Mouse (Mus musculus): Measurements from ENCODE around the gene Plch2.

Plch2 gene

GRCm38 (mm10) chr4:154986096-154986495 lies 70.5 kb downstream of the Plch2 start:
- peak; percentile 61 for DNase-seq (ENCODE audit: low spot score)

- DNase-seq (ENCODE audit: low spot score), result no peak
These were observed 71.3 kb downstream of the Plch2 start for GRCm38 (mm10) chr4:154985151-154985777.

GRCm38 (mm10) chr4:154983767-154984166 lies 72.8 kb downstream of the Plch2 start:
- DNase-seq (ENCODE audit: low spot score), result no peak

DNA sequence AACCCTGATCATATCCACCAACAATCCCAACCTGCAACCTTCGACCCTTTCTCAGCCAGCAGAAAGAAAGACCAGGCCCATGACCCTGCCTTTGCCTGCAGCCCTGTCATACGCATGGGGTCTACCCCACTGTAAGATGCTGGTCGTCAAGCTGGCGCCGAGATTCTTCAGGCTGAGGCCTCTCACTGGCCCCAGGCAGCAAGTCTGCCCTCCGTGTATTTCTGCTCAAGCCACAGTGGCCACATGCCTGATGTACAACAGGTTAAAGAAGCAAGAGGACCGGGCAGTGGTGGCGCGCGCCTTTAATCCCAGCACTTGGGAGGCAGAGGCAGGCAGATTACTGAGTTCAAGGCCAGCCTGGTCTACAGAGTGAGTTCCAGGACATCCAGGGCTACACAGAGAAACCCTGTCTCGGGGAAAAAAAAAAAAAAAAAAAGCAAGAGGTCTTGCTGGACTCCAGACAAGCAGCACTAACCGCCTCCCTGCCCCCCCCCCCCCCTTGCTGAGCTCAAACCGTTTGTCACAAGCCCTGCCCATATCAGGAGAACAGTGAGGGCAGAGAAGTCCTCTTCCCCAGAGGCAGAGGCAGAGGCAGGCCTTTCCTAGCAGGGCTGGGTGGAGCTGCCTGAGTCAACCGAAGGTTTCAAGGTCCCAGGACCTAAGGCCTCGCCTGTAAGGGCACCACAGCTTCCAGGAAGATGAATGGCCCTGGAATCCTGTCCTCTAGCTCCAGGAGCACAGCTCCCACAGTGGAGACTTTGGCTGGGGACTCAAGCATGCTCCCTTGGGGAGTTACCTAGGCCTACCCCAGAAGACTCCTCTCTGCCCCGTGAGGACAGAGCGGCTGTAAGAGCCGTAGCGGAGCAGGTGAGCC lies 74.1 kb downstream of the Plch2 start:
- DNase-seq (ENCODE audit: low spot score), result peak; percentile 54

DNA sequence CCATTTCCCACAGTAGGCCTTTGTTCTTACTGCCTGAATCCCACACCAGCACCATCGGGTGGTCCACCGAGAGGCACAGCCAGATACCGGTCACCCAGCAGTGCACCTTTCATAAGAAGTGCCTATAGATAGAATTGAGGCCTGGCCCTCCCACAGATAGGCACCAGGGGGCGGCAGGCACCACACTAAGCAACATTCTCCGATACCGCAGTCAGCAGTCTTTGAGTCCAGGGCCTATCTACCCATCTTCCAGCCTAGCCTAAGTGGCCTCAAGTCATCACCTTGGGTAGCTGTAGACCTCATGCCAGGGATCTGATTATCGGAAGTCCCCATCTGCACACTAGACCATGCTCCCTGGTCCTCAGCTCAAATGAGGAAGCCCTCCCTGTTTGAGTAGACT lies 75.1 kb downstream of the Plch2 start:
- DNase-seq (ENCODE audit: low spot score), result no peak

- DNase-seq (ENCODE audit: low spot score), result no peak
These were observed 75.5 kb downstream of the Plch2 start for GRCm38 (mm10) chr4:154981076-154981475.

DNA sequence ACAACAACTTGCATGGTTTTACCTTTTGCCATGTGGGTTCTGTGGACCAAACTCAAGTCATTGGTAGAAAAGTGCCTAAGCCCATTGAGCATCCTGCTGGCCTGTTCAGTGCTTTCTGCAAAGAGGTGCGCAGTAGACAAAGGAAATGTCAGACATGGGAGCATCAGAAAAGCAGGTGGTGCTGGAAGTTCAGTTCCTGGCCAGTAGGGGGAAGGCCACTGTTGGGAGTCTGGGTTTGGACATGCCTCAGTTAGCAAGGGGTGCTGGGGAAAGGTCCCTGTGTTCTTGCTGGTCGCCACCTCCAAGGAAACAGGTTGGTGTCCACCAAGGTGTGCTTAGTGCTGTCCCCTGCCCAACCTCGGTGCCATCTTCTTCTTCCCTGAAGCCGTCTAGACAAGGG lies 76.5 kb downstream of the Plch2 start:
- no peak for DNase-seq (ENCODE audit: low spot score)

DNA sequence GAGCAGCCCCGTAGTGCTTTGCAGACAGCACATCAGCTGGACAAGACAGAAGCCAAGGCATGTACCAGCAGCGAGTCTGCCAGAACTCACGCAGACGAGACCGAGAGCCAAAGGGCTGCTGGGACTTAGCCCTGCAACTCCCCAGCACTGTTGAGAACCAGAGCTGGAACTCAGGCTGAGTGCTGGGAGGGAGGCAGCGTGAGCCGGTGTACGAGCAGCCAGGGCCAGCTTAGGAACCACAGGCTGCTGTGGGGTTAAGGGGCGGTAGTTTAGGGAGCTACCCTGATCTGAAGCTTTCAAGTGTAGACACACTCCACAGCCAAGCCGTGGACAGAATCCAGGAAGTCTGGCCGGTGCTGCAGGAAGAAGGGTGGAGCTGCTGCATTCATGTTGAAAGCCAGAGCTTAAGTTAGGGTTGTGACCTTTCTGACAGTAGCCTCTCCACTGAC lies 82.4 kb downstream of the Plch2 start:
- no peak for DNase-seq (ENCODE audit: low spot score)

GRCm38 (mm10) chr4:154972546-154972945 lies 84.0 kb downstream of the Plch2 start:
- no peak for DNase-seq (ENCODE audit: low spot score)

- no peak for DNase-seq (ENCODE audit: low spot score)
These were observed 89.4 kb downstream of the Plch2 start for GRCm38 (mm10) chr4:154967173-154967572.

GRCm38 (mm10) chr4:154965856-154966255 lies 90.7 kb downstream of the Plch2 start:
- no peak for DNase-seq (ENCODE audit: low spot score)

GRCm38 (mm10) chr4:154964581-154965235 lies 91.9 kb downstream of the Plch2 start:
- DNase-seq (ENCODE audit: low spot score), result no peak

DNA sequence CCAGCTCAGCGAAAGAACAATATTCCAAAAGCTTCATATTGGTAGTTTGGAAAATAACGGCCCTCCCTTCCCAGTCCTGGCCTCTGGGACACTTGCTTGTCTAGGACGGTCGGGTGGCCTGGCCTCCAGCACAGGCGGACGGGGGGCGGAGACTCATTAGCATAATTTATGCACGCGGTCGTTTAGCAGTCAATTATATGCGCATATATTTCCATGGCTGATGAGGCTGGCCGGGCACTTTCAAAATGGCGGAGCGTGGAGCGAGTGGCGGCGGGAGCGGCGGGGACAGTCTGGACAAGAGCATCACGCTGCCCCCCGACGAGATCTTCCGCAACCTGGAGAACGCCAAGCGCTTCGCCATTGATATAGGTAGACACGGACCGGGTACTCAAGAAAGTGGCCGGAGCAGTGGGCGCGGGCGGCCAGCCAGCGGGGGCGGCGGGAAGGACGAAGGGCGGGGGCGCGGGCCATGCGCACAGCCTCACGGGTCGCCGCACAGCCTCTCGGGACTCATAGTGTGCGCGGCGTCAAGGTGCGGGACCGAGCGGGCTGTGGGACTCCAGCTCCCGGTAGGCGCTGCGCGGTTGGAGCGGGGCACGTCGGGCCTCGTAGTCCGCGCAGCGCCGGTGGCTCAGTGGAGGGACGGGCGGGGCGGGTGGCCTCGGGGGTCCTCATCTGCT lies 92.5 kb downstream of the Plch2 start, which contains the start of gene Pank4:
TSS of gene Pank4 (plus strand) at position 223 of the 680 bp plus-strand sequence.
- peak; percentile 83 for DNase-seq (ENCODE audit: low spot score)

DNA sequence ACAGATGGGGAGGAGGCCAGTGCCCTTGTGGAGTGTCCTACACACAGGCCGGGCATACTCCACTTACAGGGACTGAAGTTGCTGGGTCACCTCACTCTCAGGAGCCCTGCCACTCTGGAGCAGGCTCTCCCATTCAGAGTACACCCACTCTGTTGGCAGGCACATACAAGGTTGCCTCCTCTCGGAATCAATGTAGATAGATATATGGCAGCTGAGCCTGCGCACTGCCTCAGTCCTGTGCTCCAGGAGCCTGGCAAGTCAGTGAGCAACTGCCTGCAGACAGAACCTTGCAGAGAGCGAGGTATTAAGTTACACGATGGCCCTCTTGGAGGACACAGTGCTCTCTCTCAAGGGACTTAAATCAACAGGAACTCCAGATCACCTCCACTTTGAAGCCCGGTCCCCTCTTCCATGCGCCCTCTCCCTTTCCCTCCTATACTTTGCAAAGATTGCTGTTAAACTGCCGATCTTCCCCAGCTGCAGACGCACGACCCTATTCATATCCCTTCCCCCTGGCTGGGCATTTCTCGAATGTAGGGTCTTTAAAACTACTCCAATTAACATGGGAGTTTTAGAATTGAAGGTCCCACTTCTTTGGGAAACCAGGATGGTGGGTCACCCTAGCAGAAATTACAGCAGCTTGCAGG lies 93.3 kb downstream of the Plch2 start:
- no peak for DNase-seq (ENCODE audit: low spot score)

GRCm38 (mm10) chr4:154962683-154963082 lies 93.9 kb downstream of the Plch2 start:
- DNase-seq (ENCODE audit: low spot score), result no peak

DNA sequence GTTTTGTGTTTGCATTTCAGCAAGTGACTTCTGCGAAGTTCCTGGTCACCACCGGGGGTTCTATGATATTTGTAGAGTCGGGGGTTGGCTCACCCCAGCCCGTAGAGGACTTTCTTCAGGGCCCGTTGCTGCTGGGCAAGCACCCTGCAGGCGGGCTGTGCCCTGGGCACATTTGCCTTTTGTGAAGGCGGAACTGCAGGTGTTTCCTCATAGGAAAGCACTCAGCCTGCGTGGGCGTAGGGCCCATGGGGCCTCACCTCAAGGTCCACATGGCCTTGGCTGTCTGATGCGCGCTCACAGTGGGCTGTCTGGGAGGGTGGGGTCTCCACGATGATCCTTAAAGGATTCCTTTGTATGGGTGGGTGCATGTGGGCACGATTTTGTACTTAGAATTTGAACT lies 94.7 kb downstream of the Plch2 start:
- no peak for DNase-seq (ENCODE audit: low spot score)

GRCm38 (mm10) chr4:154961226-154961738 lies 95.3 kb downstream of the Plch2 start:
- DNase-seq (ENCODE audit: low spot score), result no peak

DNA sequence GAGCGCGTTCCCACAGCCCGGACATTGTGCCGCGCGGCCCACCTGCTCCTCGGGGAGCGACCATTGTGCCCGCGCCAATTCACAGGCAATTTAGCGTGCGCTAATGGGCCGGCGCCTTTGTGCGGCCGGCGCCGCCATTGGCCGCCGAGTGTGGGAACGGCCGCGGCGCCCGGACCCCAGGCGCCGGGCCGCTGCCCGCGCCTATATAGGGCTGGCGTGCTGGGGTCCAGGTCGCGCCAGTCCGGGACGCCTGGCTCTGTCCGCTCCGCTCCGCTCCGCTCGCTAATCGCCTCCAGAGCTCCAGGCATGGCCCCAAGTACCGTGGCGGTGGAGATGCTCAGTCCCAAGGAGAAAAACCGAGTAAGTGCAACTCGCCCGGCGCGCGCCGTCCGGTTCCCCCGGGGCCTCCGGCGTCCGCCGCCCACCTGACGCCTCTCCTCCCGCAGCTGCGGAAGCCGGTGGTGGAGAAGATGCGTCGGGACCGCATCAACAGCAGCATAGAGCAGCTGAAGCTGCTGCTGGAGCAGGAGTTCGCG lies 95.8 kb downstream of the Plch2 start, which contains the start of gene Hes5:
TSS of gene Hes5 (plus strand) at position 234 of the 536 bp plus-strand sequence.
- DNase-seq (ENCODE audit: low spot score), result no peak

DNA sequence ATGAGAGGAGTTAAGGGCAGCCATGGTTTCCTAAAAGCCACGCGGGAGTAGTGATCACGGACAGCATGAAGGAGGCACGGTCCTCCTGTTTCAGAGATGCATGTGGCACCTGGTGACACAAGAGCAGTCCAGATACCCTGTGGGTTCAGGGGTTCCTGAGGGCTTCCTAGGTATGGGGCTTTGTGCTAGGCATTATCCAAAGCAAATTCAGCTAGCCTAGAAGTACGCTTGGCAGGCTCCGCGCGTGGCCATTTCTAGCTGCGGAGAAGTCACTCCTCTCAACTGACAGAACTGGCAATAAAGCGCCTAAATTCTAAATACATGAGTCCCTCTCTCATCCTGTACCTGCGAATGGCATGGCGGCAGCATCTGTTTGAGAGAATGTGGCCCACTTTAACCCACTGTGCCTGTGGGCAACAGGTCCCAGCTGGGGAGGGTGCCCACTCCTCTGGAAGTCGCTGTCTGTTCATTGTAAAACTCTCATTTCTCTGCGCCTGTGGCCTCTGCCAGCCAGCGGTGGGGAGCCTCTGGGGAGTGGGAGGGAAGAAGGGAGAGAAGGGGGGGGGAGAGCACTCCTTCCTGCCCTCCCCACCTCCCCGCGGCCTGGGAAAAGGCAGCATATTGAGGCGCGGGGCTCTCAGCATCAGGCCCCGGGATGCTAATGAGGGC lies 96.4 kb downstream of the Plch2 start:
- no peak for DNase-seq (ENCODE audit: low spot score)

GRCm38 (mm10) chr4:154958621-154959020 lies 98.0 kb downstream of the Plch2 start:
- no peak for DNase-seq (ENCODE audit: low spot score)

Measured in ovary, adult 18-20 months (tissue).